Mouse (Mus musculus) lung, adult 2 months (tissue): ENCODE data around the gene Prkrip1.

Experiments used
- CTCF ChIP-seq: fragments of 200-500 bp; IDR thresholded peaks from 2 replicates; pipeline ENCODE4 v1.5.1; 2011; ENCODE audit warnings: mild to moderate bottlenecking, low read length, control low read depth; ENCODE audit not compliant: insufficient read depth
- POLR2A ChIP-seq: fragments of 200-500 bp; IDR thresholded peaks from 2 replicates; pipeline ENCODE4 v1.6.1; 2011; ENCODE audit warnings: low read depth, mild to moderate bottlenecking, control low read depth, low read length, borderline replicate concordance; ENCODE audit errors: extremely low read depth

DNA sequence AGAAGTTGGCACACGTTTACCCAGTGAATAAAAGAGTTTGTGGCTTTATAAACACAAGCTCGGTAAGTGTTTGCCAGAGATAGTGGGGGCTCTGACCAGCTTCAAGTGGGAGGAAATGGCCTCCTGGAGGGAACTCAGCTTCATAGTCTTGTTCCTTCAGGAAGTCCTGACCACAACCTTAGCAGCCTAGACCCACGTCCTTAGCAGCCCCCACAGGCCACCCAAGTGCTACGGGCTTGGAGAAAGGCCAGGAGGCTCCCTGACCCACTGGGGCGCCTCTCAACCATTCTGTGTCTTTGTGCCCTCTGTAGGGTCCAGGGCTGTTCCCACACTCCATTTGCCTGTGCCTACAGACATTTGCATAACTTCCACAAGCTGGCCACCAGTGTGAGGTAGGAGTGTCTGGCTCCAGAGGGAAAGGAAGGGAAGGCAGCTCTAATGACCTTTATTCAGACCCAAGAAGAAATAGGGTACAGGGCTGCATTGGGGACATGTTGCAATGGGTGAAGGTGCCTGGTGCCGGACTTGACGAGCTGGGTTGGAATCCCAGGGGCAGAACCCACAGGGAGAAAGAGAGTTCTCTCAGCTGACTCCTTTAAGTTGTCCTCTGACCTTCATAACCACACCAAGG, 27.6 kb upstream of the Prkrip1 start:
- TF ChIP-seq POLR2A = no peak
- TF ChIP-seq CTCF = no peak
